Mouse (Mus musculus): ENCODE data around the gene Slc7a6os.
A peak's percentile ranks its signal among the peaks of the same experiment; 100 is the strongest.
"Not testable (repeated sequence)": the region's sequence is repeated elsewhere in the genome, so short reads cannot be mapped to it uniquely, and the experiment has no call there.

Gene Slc7a6os

DNA sequence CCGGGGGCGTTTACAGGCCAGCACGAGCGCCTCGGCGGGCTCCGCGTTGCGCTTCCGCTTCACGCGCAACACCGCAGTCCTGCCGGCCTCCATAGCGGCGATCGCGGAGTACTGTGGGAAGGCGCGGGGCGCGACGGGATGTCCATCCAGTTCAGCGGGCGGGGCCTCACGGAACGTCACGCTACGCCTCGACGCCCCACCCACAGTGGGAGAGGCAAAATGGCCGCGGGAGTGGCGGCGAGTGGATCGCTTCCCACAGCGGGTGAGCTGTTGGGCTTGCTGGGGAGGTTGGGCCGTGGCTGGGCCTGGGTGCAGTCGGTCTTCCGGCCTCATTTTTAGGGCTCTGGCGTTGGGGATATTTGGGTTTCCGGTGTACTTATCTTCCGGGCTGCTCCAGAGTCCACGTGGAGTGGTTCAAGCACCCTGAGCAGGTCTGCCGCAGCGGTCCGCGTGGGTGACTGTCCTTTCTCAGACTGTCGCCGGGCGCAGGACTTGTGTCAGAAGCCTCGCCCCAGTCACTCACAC is at the start of gene Slc7a6os, which contains the start of gene Prmt7:
TSS of gene Slc7a6os (minus strand) at position 115 of the 525 bp plus-strand sequence.
TSS of gene Prmt7 (plus strand) at position 116 of the 525 bp plus-strand sequence.
- DNase-seq, result peak; percentile 93 to 94

DNA sequence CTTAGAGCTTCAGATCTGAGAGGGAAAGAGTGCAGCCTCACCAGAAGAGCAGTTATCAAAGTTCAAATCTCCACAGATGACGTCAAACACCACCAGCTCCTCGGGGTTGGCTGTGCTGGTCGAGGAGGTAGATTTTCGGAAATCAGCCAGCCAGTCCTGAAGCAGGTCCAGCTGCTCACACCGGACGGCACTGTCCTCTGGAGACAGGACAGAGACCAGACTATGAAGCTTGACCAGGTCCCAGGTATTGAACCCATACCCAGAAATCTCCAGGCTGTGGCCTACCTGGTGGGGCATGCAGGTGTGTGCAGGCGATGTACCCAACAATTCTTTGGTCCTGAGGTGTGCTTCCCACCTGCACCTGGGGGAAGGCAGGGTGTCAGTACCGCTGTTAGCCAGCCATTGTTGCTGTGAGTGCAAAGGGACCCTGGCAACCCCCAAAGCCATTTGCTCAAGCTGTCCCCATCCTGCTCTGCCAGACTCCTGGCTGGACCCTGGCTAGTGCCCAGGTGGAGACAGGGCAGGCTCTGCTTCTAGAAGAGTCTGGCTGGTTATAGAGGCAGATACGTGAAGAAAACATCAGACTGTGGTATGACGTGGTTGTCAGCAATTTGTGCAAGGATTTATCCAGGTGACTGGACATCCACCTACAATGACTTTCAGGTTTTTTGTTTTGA is 49.0 kb upstream of the Slc7a6os start:
- no peak for DNase-seq

DNA sequence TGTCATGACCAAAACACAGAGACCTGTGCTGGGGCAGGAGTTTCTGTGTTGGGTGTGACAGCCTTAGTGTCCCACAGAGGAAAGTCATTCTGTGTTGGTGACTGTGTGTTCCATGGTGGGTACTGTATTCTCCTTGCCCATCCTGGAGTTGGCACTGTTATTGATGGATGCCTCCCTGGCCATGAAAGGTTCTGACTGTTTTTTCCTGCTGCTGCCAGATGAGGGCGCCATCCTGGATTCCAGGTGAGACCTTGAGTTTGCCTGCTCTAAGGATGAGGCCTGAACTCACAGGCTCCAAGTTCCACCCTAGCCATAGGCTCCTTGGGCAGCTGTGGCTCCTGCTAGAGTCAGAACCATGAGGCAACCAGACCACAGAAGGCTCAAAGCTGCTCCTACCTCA is 47.4 kb upstream of the Slc7a6os start:
- peak in 1 of 2 experiments; percentile 17 for DNase-seq

DNA sequence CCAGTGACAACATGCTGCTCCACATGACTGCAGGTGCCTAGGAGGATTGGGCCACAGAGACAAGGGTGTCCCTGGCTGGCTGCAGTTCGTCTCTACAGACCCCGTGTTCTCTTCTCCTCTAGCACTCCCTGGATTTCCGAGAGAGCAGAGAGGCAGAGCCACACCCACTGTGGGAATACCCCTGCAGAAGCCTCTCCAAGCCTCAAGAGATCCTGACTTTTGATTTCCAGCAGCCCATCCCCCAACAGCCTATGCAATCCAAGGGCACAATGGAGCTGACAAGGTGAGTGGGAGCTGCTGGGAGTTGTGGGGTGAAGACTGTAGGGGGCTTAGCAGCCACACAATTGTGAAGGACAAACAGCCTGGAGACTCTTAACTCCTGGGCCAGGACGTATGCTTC is 39.5 kb upstream of the Slc7a6os start:
- DNase-seq, result no peak

DNA sequence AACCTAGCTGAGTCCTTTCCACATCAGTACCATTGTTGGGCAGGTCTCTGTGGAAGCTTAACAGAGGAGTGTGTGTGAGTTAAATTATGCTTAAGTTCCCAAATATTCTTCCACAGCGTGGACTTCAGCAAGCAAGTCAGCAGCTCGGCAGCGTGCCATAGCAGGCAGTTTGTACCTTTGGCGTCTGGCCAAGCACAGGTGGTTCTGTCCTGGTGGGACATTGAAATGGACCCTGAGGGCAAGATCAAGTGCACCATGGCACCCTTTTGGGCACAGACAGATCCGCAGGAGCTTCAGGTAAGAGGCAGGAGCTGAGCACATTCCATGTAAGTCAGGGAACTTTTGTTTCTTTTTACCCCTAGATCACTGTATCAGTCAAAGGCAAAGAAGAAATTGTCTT is 26.4 kb upstream of the Slc7a6os start:
- no peak for DNase-seq

DNA sequence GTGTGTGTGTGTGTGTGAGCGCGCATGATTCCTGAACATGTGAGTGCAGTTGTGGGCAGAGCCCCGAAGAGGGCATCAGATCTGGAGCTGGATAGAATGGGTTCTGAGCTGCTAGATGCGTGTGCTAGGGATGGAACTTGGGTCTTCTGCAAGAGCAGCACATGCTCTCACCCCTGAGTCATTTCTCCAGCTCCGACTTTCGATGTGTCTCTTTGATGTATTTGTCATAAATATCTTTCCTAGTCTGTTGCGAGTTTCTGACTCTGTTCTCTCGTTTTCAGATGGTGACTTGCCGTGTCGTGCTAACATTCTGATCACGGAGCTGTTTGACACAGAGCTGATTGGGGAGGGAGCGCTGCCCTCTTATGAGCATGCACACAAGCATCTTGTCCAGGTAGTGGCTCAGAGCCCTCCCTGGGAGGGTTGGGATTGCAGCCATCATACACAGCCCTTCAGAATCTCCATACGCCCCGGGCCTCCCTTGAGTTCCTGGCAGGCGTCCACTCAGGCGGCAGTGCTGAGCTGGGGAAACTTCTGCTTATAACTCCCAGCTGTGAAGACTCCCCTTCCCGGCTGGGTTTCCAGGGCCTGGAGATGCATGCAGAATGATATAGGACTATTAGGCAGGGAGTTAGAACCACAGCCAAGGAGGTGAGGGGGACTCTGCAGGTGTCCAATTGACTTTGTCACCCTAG is 24.0 kb upstream of the Slc7a6os start:
- DNase-seq, result no peak

DNA sequence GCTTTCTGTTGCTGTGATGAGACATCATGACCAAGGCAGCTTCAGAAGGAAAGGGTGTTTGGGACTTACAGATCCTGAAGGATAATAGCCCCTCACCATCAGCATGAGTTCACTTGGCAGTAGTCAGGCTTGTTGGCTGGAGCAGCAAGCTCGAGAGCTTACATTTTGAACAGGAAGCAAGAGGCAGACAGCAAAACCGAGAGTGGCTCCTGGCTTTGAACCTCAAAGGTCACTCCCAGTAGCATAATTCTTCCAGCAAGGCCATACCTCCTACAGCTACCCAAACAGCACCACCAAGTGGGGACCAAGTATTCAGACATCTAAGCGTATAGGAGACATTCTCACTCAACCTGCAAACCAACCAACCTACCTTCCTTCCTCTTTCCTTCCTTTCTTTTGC is 22.0 kb upstream of the Slc7a6os start:
- no peak for DNase-seq

DNA sequence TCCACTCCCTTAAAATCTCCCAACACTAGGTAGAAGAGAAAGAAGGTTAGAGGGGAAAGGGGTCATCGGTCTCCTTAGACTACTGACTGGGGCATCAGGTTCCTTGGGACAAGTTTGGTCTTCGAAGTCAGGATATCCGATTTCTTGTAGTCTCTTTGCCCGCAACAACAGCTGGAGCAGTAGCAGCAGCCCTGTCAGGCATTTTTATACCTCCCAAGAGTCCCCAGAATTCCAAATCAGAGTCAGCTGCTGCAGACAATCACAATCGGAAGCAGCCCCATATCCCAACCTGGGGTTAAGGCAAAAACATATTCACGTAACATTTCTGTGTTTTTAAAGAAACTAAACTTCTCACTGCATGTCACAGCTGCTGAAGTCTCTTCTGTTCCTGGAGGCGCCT is 20.8 kb upstream of the Slc7a6os start:
- DNase-seq, result no peak

DNA sequence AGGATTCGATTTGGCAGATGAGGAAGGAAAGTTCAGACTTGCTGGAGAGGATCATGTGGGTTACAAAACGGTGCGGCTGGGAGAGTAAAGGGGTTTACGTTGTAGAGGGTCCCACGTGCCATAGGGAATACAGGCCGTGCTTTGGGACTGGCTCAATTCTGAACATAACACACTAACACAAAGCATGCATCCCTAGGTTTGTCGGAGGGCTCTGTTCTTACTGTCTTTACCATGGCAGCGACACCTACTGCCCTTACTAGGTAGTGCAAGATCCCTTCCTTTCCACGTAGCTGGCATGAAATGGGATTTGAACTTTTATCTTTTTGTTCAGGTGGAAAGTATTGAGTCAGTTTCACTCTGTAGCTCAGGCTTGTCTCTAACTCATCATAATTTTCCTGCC is 15.9 kb upstream of the Slc7a6os start:
- DNase-seq, result peak; percentile 26 to 45

DNA sequence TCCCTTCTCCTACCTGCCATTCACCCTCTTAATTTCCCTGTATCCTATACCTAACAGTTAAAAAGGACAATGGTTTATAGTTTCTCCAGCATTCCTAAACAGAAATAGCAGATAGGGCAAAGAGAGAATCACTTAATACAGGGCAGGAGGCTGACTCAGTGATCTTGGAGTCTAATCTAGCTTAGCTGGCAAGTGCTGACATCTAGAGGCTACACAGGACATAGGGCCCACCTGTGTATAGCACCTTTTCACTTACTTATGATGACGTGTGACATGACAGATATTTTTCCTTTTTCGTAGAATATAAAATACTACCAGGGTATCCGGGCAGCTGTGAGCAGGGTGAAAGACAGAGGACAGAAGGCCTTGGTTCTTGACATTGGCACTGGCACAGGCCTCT is 8.9 kb upstream of the Slc7a6os start:
- no peak for DNase-seq

DNA sequence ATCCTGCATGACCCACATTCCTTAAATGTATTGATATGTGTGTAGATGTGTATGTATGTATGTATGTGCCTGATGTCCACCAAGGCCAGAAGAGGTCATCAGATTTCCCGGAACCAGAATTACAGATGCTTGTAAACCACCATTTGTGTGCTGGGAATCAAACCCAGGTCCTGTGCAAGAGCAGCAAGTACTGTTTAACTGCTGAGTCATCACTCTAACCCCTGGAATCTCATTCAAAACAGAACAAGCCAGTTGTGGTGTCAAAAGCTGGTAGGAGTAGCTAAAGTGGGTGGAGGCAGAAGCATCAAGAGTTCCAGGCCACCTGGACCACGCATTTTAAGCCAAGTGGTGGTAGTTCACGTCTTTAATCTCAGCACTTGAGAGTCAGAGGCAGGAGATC is 3.2 kb upstream of the Slc7a6os start:
- no peak for DNase-seq

DNA sequence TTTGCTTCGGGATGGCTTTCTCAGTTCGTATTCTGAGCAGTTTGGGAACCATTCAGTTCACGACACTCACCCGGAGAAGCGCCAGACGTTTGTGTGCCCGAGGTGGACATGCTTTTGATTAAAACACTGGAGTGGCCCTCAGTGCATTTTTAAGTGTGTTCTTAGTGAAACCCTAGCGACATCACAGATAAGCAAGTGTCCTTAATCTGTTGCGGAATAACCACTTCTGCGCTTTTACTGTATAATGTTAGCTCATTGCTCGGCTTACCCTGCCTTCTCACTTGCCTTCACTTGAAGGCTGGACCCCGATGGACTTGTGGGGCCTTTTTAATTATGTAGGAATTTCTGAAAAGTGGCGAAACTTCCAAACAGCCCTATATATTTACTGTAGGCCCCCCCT is 686 bp upstream of the Slc7a6os start:
- DNase-seq, result no peak

DNA sequence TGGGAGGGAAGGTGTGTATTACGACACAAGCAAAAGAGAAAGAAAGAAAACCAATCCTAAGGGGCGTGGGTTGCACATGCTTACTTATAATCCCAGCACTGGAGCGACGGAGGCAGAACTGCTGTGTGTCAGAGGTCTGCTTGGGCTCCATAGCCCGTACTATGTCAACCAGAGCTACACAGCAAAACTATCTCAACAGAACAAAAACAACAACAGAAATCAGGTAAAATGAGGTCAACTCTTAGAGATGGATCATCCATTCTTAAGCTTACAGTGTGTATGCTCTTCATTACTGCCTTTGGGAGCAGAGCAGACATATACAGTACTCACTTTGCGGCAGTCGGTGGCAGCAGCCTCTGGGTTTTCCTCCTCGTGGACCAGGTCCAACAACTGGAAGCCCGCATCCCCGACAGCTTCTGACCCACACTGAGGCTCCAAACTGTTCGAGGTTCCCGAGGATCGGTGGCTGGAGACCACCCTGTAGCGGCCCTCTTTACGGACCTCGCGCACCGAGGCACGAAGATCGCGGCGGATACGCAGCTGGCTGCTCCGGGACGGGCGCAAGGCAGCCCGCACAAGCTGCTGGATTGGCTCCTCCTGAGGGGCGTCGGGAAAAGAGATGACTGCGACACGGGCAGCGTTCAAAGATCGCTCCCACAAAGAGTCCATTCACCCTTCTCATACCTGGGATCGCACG is 552 bp downstream of the Slc7a6os start:
- no peak for DNase-seq

DNA sequence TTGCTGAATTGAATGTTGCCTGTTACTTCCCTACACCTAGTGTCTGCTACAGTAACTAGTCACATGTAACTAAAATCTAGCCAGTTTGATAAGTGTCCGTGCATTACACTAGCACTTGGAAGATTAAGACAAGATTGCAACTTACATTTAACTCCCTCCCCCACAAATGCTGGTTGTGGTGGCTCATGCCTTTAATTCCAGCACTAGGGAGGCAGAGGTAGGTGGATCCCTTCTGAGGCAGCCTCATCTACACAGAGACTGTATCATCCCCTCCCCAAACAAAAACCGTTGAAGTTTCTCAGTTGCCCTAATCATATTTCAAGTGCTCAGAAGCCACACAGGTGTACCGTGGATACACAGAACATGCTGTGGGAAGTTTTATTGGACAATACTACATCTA is 11.1 kb downstream of the Slc7a6os start:
- DNase-seq, result not testable (repeated sequence)

DNA sequence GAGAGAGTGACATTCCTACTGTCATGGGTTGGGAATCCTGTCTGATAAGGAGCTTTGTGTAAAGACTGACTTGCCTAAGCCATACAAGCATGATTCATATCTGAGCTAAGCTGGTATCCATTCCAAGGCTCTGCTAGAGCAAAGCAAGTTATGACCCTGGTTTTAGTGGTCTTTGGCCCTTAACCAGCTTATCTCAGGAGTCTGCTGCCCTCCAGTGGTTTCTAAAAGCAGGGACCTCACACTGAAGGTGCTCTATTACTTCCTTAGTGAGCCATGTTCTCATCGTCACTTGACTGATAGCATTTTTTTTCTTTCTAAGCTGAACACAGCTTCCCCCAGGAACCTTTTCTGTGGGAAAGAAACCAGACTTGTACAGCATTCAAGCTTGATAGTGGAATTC is 12.0 kb downstream of the Slc7a6os start:
- DNase-seq, result peak; percentile 26 to 27

DNA sequence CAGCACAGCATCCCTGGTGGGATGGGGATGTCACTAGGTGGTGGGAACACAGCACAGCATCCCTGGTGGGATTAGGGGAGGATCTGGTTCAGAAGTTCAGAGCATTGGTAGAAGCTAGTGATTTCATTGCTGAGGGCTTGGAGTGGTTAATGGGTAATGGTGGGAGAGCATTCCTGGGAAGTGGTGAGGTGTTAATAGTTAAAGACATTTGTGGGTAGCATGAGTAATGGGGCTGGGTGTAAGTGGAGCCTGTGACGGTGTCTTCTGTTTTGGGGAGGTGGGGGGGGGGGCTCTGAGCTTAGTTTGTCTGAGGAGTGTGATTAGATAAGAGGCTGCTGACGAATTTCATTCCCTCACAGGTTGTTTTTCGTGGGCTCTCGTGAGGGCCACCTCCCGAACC is 16.7 kb downstream of the Slc7a6os start:
- no peak for DNase-seq

DNA sequence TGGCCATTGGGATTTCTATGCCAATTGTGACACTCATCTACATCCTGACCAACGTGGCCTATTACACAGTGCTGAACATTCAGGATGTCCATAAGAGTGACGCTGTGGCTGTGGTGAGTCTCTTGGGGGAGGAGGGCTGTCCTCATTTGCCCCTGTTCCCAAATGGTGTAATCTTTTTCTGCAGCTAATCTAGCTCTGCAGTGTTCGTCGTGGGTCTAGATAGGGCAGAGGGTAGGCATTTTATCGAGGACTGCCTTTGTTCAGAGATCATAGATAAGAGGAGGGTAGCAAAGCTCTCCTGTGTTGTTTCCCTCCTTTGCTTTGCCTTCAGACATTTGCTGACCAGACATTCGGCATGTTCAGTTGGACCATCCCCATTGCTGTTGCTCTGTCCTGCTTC is 17.6 kb downstream of the Slc7a6os start:
- DNase-seq, result no peak

DNA sequence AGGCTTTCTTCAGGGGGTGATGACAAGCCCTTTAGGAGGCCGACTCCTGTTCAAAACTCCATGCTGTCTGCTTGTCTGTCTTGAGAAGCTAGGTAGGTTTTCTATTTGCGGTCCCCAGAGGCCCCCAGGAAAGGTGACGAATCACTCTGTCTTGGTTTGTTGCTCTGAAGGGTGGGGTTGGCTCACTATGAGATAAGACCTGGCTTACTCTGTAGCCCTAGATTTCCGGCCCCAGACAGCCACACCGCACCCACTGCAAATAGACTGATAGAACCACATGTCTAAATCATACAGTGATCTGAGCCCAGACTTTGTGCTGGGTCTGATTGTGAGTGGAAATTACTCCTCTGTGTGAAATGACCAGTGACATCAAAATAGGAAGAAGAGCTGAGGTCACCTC is 19.1 kb downstream of the Slc7a6os start:
- DNase-seq, result no peak

DNA sequence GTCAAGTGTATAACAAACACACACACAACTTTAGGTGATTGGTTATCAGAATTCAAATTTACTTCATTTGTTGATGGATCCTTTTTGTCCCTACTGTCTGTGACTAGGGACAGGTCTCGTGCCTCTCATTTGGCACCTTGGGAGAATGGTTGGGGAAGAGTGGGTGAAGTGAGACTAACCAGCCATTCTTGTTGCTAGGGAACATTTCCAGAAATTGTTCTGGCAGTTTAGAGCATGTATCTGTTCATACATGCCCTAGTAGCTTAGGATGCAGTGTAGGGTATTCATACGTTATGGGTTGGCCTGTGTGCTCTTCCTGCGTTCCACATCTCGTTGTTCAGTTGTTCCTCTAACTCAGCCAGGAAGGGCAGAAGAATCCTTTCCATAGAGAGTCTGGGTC is 21.6 kb downstream of the Slc7a6os start:
- no peak for DNase-seq

DNA sequence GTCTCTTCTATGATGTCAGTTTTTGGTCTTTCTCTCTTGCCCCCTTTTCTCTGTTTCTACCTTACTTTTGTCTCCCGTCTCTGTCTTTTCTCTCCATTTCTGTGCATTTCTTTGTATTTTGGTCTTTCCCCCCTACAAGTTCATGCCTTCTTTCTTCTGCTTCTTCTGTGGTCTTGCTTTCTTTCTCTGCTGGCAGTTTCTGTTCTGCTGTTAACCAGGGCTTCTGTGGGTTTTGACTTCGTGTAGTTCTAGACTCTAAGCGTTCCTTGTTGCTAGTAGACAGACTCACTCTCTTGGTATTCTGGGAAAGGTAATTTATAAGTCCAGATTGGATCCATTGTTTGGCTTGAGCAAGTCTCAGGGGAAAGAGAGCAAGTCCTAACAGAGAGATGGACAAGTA is 24.3 kb downstream of the Slc7a6os start:
- DNase-seq, result no peak

DNA sequence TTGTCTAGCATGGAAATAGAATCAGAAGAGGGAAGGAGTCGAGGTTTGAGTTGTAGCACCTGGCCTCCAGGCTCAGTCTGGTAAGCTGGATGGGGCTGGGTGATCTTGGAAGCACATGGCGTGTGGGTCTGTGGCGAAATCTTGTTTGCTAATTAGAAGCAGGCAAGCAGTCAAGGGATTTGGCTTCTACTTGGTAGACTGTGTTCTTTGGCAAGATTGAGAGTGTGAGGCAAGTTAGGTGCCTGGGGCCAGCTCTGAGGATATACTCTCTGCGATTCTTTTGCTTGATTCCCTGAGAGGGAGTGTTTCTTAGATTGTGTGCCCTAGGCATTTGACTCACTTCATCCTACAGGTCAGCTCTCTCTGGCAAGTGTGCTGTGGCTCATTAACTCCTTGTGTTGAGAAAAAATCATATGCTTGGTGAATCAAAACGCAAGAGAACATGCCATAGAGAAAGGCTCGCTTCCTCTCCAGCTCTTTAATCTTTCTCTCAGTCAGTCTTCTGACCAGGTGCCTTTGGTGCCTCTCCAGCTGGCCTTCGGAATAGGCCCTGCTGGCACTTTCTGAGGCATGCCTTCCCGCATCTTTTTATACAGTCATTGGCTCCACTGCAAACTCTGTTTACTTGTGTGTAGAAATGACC is 25.0 kb downstream of the Slc7a6os start:
- DNase-seq, result no peak

DNA sequence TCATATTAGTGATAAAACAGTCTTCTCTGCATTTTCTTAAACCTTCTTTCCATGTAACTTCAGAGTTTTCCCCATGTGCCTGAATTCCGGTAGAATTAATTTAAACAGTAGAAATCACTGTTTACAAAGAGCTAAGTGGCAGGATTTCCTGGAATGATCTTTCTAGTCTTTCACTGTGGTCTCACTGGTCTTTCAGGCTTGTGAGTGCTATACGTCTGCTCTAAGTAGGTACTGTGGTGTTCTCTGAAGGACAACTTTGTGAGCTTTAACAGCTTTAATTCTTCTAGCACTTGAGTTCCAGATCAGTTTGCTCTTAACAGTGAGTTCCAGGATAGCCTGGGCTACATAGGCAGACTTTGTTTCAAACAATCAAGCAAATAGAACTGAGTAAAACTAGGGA is 32.3 kb downstream of the Slc7a6os start:
- DNase-seq, result no peak

DNA sequence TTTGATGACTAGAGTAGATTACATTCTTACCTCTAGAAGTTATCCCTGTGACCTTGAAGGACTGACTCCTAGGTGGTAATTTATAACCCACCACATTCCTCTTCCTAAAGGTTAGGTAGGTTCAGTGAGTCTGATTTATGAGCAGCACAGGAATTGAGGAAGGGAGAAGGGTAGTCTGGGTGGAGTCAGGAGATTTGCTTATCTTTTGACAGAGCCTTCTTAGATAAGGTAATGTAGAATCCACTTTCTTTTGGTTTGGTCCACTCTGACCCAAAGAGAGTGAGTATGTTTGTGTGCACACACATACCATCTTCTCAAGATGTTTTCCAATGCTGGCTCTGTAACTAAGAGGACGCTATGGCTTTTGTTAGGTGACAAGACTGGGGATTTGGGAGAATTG is 33.1 kb downstream of the Slc7a6os start:
- no peak for DNase-seq

Data from thymus, postnatal 36 days (tissue).